Mouse (Mus musculus) MEL (cell line): Measurements from ENCODE around the gene Pcgf2. TPM values are rescaled to one million over a fixed set of nuclear protein-coding genes. Genes with fewer than 3 reads are reported as not detected.
"Not testable (repeated sequence)": the region's sequence is repeated elsewhere in the genome, so short reads cannot be mapped to it uniquely, and the experiment has no call there.

ENCODE experiments used
- DNase-seq: peaks from one replicate; pipeline ENCODE4 v3.0.0; 2011; ENCODE audit warnings: low read depth, low spot score
- H3K27ac ChIP-seq: 2 replicates; pipeline ENCODE4 v1.5.1; 2012; ENCODE audit warnings: low read depth, mild to moderate bottlenecking, control low read depth, low read length, moderate library complexity; ENCODE audit not compliant: control insufficient read depth
- H3K27me3 ChIP-seq, 2 experiments: fragments of 150-350 bp in 1 of 2; sonication (generic) in 1 of 2; 2 replicates each; pipeline ENCODE4 v1.6.1; 2012; ENCODE audit warnings: low read length in 2 of 2, mild to moderate bottlenecking in 2 of 2, improper control_type of control experiment in 1 of 2, moderate library complexity in 1 of 2; ENCODE audit not compliant: insufficient read depth in 2 of 2, control insufficient read depth in 1 of 2
- H3K36me3 ChIP-seq, 2 experiments: 2 replicates each; pipeline ENCODE4 v1.6.1; 2012 to 2014; ENCODE audit warnings: low read length in 2 of 2, improper control_type of control experiment in 1 of 2, inconsistent platforms in 1 of 2, mild to moderate bottlenecking in 1 of 2; ENCODE audit not compliant: insufficient read depth in 2 of 2, control insufficient read depth in 1 of 2
- H3K4me1 ChIP-seq, 2 experiments: fragments of 150-350 bp in 1 of 2; sonication (generic) in 1 of 2; 2 replicates each; pipeline ENCODE4 v1.6.1; 2012; ENCODE audit warnings: low read length in 2 of 2, improper control_type of control experiment in 1 of 2, mild to moderate bottlenecking in 1 of 2; ENCODE audit not compliant: insufficient read depth in 2 of 2, control insufficient read depth in 1 of 2
- H3K4me3 ChIP-seq, 2 experiments: fragments of 150-350 bp in 1 of 2; sonication (generic) in 1 of 2; 2 replicates each; pipeline ENCODE4 v1.5.1; 2012; ENCODE audit warnings: low read depth in 2 of 2, low read length in 2 of 2, mild to moderate bottlenecking in 2 of 2, moderate library complexity in 2 of 2, control low read depth in 1 of 2, improper control_type of control experiment in 1 of 2; ENCODE audit not compliant: control insufficient read depth in 1 of 2, insufficient read depth in 1 of 2
- H3K79me2 ChIP-seq: 2 replicates; pipeline ENCODE4 v1.6.1; 2012; ENCODE audit warnings: mild to moderate bottlenecking, low read length, moderate library complexity; ENCODE audit not compliant: control insufficient read depth, poor library complexity, insufficient read depth
- H3K9ac ChIP-seq: 2 replicates; pipeline ENCODE4 v1.6.1; 2012; ENCODE audit warnings: low read depth, mild to moderate bottlenecking, control low read depth, low read length, moderate library complexity; ENCODE audit not compliant: control insufficient read depth, poor library complexity, severe bottlenecking
- H3K9me3 ChIP-seq: fragments of 150-350 bp; sonication (generic); replicated peaks from 2 replicates; pipeline ENCODE4 v1.6.1; 2012; ENCODE audit warnings: mild to moderate bottlenecking, low read length, improper control_type of control experiment, moderate library complexity; ENCODE audit not compliant: insufficient read depth
- CHD2 ChIP-seq: IDR thresholded peaks from 2 replicates; pipeline ENCODE4 v1.6.1; 2011; ENCODE audit warnings: low read length, improper control_type of control experiment
- EP300 ChIP-seq, 2 experiments: IDR thresholded peaks; 2 replicates each; pipeline ENCODE4 v1.6.1; 2011; ENCODE audit warnings: improper control_type of control experiment in 2 of 2, low read length in 2 of 2, low read depth in 1 of 2, mild to moderate bottlenecking in 1 of 2
- HCFC1 ChIP-seq: IDR thresholded peaks from 2 replicates; pipeline ENCODE4 v1.6.1; 2012; ENCODE audit warnings: low read depth, mild to moderate bottlenecking, inconsistent platforms, low read length, improper control_type of control experiment, moderate library complexity
- JUND ChIP-seq: IDR thresholded peaks from 2 replicates; pipeline ENCODE4 v1.6.1; 2011; ENCODE audit warnings: low read depth, mild to moderate bottlenecking, improper control_type of control experiment, low read length
- KAT2A ChIP-seq: conservative IDR thresholded peaks from 2 replicates; pipeline ENCODE4 v1.6.1; 2012; ENCODE audit warnings: low read depth, low read length, improper control_type of control experiment, inconsistent platforms
- MAFK ChIP-seq: IDR thresholded peaks from 2 replicates; pipeline ENCODE4 v1.6.1; 2011; ENCODE audit warnings: low read depth, mild to moderate bottlenecking, low read length, improper control_type of control experiment, borderline replicate concordance
- MXI1 ChIP-seq: IDR thresholded peaks from 2 replicates; pipeline ENCODE4 v1.6.1; 2011; ENCODE audit warnings: mild to moderate bottlenecking, low read depth, low read length, improper control_type of control experiment
- MYC ChIP-seq: IDR thresholded peaks from 2 replicates; pipeline ENCODE4 v1.6.1; 2011; ENCODE audit warnings: low read depth, mild to moderate bottlenecking, low read length, improper control_type of control experiment, moderate library complexity
- NRF1 ChIP-seq: IDR thresholded peaks from 2 replicates; pipeline ENCODE4 v1.6.1; 2014; ENCODE audit warnings: low read depth, mild to moderate bottlenecking, inconsistent platforms, low read length, improper control_type of control experiment, moderate library complexity; ENCODE audit not compliant: poor library complexity, insufficient read depth, severe bottlenecking
- POLR2A ChIP-seq, 2 experiments: IDR thresholded peaks; 2 replicates each; pipeline ENCODE4 v1.6.1; 2011 to 2012; ENCODE audit warnings: low read length in 2 of 2, mild to moderate bottlenecking in 2 of 2, control low read depth in 1 of 2, improper control_type of control experiment in 1 of 2, low read depth in 1 of 2, moderate library complexity in 1 of 2; ENCODE audit not compliant: control insufficient read depth in 1 of 2, insufficient read depth in 1 of 2, poor library complexity in 1 of 2
- RCOR1 ChIP-seq: IDR thresholded peaks from 2 replicates; pipeline ENCODE4 v1.6.1; 2012; ENCODE audit warnings: low read depth, mild to moderate bottlenecking, inconsistent platforms, low read length, improper control_type of control experiment
- SIN3A ChIP-seq: IDR thresholded peaks from 2 replicates; pipeline ENCODE4 v1.6.1; 2012; ENCODE audit warnings: low read length, improper control_type of control experiment, inconsistent platforms
- SMC3 ChIP-seq: IDR thresholded peaks from 2 replicates; pipeline ENCODE4 v1.6.1; 2011; ENCODE audit warnings: low read depth, low read length, improper control_type of control experiment
- TBP ChIP-seq: IDR thresholded peaks from 2 replicates; pipeline ENCODE4 v1.8.0; 2011; ENCODE audit warnings: low read depth, low read length, improper control_type of control experiment
- TCF12 ChIP-seq: IDR thresholded peaks from 2 replicates; pipeline ENCODE4 v1.6.1; 2014; ENCODE audit warnings: low read depth, mild to moderate bottlenecking, inconsistent platforms, low read length, improper control_type of control experiment, moderate library complexity
- UBTF ChIP-seq: IDR thresholded peaks from 2 replicates; pipeline ENCODE4 v1.6.1; 2012; ENCODE audit warnings: low read depth, mild to moderate bottlenecking, inconsistent platforms, low read length, improper control_type of control experiment, moderate library complexity, borderline replicate concordance; ENCODE audit not compliant: insufficient read depth
- USF1 ChIP-seq: IDR thresholded peaks from 2 replicates; pipeline ENCODE4 v1.6.1; 2014; ENCODE audit warnings: low read depth, mild to moderate bottlenecking, inconsistent platforms, low read length, improper control_type of control experiment, moderate library complexity
- ZNF384 ChIP-seq: IDR thresholded peaks from 2 replicates; pipeline ENCODE4 v1.6.1; 2012; ENCODE audit warnings: low read depth, mild to moderate bottlenecking, inconsistent platforms, low read length, improper control_type of control experiment
- polyA plus RNA-seq, 2 experiments: library from polyadenylated mRNA; stranded (reverse) in 1 of 2; unstranded in 1 of 2; fragments of >175 nt in 1 of 2; fragments of >200 nt in 1 of 2; gene quantifications; 2 replicates each; pipeline versions ENCODE4 v1.2.1 to v1.2.4; 2012; ENCODE audit warnings: low replicate concordance in 2 of 2, low read depth in 1 of 2; ENCODE audit not compliant: insufficient read length in 2 of 2, insufficient read depth in 1 of 2, missing spikeins in 1 of 2
- total RNA-seq: library from RNA; depleted of rRNA; stranded (reverse); fragments of 300-350 nt; gene quantifications from 2 replicates; pipeline ENCODE4 v1.2.3, GENCODE M21; 2012

Pcgf2 gene
- total and polyA plus RNA-seq, 3 experiments, result 12.3 to 38.7 TPM; not detected in 1

DNA sequence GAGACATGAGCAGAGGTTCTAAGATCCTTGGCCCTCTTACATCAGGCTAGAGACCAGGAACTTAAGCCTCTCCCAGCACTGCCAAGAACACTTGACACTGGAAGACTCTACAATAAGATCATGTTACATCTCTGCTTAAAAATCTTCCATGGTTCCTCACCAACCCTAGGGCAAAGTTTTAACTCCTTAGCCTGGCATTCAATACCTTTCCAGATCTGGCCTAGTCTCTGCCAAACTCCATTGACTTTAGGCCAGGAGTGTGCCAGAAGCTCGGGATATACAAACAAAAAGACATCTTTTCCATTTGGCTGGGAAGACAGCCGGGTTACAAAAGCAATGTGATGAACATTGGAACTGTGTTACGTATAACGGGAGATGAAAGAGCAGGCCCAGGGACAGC lies 37.3 kb upstream of the Pcgf2 start:
- Histone ChIP-seq H3K9ac (no peak overlapping the region), H3K79me2 (peaks cover 30% of the 10 kb centered on the region), H3K4me1 (no peaks in the 10 kb centered on the region), H3K36me3 (no peaks in the 10 kb centered on the region), H3K27ac (no peak overlapping the region), H3K9me3 (no peaks in the 10 kb centered on the region), H3K4me3 (no peak overlapping the region), H3K27me3 (no peaks in the 10 kb centered on the region)
- DNase-seq, result no peak
- no peak for TF ChIP-seq ZNF384
- no peak for TF ChIP-seq SIN3A
- no peak for TF ChIP-seq NRF1
- TF ChIP-seq CHD2, result no peak
- TF ChIP-seq HCFC1, result no peak
- no peak for TF ChIP-seq KAT2A
- no peak for TF ChIP-seq MXI1
- TF ChIP-seq JUND, result no peak

DNA sequence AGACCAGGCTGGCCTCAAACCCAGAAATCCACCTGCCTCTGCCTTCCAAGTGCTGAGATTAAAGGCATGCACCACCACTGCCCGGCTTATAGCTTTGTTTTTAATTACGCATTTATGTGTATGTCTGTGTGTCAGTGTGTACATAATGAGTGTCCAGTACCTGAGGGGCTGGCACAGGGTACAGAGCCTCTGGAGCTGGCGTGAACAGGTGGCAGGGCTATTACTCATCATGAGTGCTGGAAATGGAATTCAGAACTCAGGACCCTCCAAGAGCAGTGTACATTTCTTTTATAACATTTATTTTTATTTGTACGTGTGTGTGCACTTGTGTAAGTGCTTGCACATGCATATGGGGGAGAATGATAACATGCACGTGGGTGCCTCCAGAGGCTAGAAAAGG lies 36.3 kb upstream of the Pcgf2 start:
- TF ChIP-seq UBTF, result no peak
- no peak for DNase-seq
- Histone ChIP-seq H3K4me1 (no peaks in the 10 kb centered on the region), H3K9ac (no peak overlapping the region), H3K79me2 (peaks cover 23% of the 10 kb centered on the region), H3K4me3 (no peak overlapping the region), H3K36me3 (no peaks in the 10 kb centered on the region), H3K27me3 (no peaks in the 10 kb centered on the region), H3K27ac (no peak overlapping the region), H3K9me3 (no peaks in the 10 kb centered on the region)

DNA sequence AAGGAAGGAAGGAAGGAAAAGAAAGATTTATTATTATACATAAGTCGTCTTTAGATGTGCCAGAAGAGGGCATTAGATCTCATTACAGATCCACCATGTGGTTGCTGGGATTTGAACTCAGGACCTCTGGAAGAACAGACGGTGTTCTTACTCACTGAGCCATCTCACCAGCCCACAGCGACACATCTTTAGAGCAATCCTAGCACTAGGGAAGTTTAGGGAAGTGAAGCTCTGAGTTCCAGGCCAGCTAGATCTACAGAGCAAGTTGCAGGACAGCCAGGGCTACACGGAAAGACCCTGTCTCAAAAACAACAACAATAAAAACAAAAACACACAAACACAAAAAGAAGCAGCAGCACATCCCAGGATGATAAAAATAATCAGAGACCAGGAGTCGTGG lies 34.5 kb upstream of the Pcgf2 start:
- H3K79me2 ChIP-seq, result peaks cover 12% of the 10 kb centered on the region
- H3K27ac ChIP-seq, H3K9me3 ChIP-seq, H3K36me3 ChIP-seq, H3K4me3 ChIP-seq, H3K27me3 ChIP-seq, DNase-seq, H3K9ac ChIP-seq, H3K4me1 ChIP-seq: not testable (repeated sequence)
- peak; percentile 95 for TF ChIP-seq TBP

DNA sequence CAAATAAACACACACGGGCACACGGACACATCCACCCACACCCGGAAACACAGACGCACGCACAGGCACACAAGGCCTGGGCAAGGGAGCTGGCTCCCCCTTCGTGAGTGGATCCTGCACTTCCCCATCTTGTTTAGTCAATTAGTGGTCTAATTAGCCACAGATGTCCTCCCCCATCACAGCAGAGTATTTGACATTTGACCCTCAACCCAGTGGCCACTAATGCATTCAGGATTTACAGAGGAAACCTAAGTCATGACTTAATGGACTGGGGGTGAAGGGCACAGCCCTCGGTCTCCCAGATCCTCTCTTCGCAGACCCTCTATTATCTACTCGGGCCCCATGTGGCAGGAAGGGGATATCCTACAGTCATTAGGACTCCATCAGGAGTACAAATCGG lies 33.4 kb upstream of the Pcgf2 start:
- H3K4me1 ChIP-seq, result no peaks in the 10 kb centered on the region
- no peaks in the 10 kb centered on the region for H3K27me3 ChIP-seq
- peaks cover 0 to 7% of the 10 kb centered on the region in 2 experiments; a peak in 2 of 4 replicates for H3K36me3 ChIP-seq
- H3K9me3 ChIP-seq, result no peaks in the 10 kb centered on the region
- TF ChIP-seq MAFK, result no peak
- TF ChIP-seq MYC, result no peak
- TF ChIP-seq POLR2A (IDR thresholded peaks at IDR 0.05; ENCODE audit: control insufficient read depth in 1 of 2, insufficient read depth in 1 of 2, low read depth in 1 of 2, low read length in 2 of 2, poor library complexity in 1 of 2), result no peak
- no peak for TF ChIP-seq MXI1
- TF ChIP-seq USF1, result no peak
- TF ChIP-seq EP300 (IDR thresholded peaks at IDR 0.05; ENCODE audit: low read depth in 1 of 2, low read length in 2 of 2), result no peak
- no peak for TF ChIP-seq RCOR1
- TF ChIP-seq TCF12, result no peak
- TF ChIP-seq SMC3, result no peak
- no peak for TF ChIP-seq NRF1
- no peak for TF ChIP-seq UBTF
- DNase-seq, result no peak
- no peak overlapping the region for H3K9ac ChIP-seq
- H3K4me3 ChIP-seq, result no peak overlapping the region
- H3K79me2 ChIP-seq, result peaks cover 11% of the 10 kb centered on the region
- H3K27ac ChIP-seq, result no peak overlapping the region
